Mouse (Mus musculus) T-helper 2 cell (primary cell): ENCODE measurements around the gene Spry1.

Experiments used
- in situ Hi-C: fragments of 300-600 bp; cut with MboI, MseI; formaldehyde crosslinking; loops from one replicate; pipeline ENCODE4 v1.15.1; 2025; ENCODE audit warnings: high pct_unique_total_duplicates

Spry1 gene

DNA sequence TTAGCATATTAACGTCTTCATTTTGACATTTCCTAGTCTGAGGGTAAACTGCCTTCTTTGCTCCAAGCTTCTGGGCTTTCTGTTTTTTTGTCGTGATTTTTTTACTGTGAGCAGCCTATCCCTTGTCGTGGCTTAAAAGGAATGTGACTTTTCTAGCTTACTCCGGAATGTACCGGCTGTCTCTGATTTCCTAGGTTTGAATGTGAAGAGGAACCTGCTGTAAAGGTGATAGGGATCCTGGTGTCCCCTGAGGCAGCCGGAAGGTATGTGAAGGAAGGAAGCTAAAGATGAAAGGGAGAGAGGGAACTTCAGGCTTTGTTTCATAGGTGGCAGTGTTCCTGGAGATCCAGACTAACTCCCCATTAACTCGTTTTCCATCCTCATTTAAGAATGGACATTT is 28.0 kb downstream of the Spry1 start:
- in situ Hi-C loops, result loop anchor here (25.0 kb wide), 2 partner anchors 355 to 530 kb away; partner anchors contain the start of genes Bbs12, Cetn4 and Il2

DNA sequence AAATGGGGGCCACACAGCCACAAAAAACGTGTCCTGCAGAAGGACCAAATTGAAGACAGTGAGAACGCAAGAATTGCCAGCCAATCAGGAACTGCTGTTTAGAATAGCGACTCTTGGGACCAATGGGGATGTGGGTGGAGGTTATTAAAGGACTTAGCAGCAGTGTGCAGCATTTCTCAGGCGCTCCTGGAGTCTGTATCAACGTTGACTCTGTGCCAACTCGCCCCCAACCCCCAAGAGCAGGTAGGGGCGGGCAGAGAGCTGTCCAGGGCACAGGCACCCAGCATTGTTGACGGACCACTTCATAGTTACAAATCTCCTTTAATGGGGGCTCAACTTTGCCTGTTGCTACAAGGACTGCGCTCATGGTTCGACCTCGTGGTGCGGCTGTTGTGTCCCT is 28.9 kb downstream of the Spry1 start:
- in situ Hi-C loops, result loop anchor here (25.0 kb wide), 2 partner anchors 356 to 531 kb away; partner anchors contain the start of genes Bbs12, Cetn4 and Il2

DNA sequence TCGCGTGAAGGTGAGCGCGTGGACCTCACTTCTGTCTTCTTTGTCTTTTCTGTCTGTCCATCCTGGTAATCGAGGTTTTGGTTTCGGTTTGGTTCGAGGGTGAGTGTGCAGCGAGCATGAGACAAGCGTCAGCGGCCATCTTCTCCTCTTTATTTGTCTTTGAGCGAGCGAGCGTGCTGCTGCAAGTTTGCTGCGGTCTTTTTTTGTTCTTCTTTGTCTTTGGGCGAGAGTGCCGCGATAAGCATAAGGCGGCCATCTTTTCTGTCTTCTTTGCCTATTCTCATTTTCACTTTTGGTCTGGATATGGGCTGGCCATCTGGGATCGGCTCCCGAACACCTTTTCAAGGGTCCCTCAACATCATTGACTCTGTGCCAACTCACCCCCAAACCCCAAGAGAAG is 29.4 kb downstream of the Spry1 start:
- in situ Hi-C loops, result loop anchor here (25.0 kb wide), 2 partner anchors 357 to 532 kb away; partner anchors contain the start of genes Bbs12, Cetn4 and Il2

DNA sequence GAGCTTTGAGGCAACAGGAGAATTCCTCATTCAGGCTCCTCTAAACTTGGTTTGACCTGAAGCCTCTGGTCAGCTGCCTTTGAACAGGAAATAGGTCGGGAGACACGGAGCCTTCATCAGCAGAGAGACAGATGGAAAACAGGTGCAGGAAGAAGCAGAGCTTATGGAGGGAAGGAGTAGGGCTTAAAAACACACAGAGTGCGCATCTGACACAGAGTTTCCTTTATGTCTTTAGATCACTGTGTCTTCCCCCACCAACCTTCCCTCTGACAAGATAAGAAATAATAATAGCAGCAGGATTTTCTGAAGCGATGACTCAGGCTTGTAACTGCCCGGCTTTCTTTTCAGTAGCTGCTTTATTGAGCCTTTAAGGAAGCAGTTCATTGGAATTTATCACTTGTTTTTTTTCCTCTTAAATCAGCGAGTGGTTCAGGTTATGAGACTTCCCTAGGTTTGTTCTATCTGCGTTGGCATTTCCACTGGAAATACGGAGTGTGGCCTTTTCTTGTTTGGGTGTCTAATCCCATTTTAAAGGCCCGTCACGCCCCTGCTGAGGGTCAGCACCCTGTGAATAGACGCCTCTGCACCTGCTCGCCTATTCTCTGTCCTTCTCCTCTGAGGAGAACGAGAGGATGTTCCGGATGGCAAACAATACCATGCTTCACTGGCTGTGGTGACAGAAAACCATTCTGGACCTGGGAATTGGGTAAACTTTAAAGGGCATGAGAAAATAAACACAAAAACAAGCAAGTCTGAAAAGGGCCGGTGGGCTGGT is 32.7 kb downstream of the Spry1 start:
- in situ Hi-C loops, result loop anchor here (25.0 kb wide), 2 partner anchors 360 to 535 kb away; partner anchors contain the start of genes Bbs12, Cetn4 and Il2

DNA sequence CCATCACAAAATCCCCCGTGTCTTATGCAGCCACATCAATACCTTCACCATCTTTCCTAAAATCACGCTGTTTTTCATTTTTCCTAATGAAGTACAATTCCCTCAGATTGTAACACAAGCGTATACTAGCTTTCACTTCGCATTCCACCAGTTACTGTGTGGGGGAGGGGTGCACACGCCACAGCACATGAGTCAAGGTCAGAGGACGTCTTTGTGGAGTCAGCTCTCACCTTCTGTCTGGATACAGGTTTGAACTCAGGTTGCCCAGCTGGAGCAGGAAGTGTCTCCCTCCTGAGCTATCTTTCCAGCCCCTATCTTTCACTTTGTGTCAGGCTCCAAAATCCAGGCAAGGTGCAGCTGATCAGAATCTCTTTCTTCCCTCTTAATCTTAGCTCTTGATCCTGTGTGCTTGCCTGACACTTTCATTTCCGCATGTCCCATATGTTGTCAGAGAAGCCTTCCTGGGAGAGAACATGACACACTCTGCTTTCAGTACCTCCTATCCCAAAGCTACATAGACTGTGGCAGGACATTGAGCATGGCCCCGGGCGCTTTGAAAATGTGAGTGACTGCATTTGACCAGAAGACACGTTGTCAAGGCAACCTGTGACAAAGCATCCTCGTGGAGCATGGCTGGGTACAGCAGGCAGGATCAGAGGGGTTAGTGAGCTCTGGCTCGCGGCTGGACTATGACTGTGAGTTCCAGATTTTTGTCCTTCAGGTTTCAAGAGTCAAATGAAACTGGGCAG is 33.9 kb downstream of the Spry1 start:
- in situ Hi-C loops, result loop anchor here (25.0 kb wide), 2 partner anchors 361 to 536 kb away; partner anchors contain the start of genes Bbs12, Cetn4 and Il2

DNA sequence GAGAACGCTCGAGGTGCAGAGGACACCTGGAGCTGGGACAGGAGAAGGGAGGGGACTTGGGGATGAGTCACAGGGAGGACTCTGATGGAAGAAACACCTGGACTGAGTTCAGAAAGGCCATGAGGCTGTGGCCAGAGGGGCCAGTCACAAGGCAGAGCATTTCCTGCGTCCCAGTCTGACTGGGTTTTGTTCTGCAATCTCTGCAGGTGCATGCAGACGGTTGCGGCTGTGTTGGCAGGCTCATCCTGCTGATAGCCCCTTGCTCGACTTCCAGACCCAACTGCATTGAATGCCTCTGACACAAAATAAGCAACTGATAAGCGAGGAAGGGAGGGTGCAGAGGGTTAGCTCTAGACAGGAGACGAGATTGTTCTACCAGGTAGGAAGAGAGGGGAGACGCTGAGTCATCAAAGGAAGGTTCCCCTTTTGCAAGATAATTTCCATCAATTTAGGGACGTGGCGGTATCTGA is 35.3 kb downstream of the Spry1 start:
- in situ Hi-C loops, result no loop called here

DNA sequence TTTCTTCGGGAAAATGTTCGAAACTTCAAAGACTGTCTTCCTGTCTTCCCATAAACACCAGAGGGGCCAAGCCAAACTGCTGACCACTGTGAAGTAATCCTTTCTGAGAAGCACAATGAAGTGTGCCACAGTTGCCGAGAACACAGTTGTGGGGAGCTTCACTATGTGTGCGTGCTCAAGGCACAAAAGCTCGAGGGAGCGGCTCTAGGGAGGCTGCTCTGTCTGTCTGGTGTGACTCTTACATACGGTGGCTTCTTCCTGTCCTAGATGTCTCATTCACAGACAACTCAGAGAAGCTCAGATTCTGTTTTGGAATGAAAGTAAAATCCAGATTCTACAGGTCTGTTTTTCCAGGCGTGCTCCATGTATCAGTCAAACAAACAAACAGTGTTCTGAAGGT is 36.5 kb downstream of the Spry1 start:
- in situ Hi-C loops, result no loop called here

DNA sequence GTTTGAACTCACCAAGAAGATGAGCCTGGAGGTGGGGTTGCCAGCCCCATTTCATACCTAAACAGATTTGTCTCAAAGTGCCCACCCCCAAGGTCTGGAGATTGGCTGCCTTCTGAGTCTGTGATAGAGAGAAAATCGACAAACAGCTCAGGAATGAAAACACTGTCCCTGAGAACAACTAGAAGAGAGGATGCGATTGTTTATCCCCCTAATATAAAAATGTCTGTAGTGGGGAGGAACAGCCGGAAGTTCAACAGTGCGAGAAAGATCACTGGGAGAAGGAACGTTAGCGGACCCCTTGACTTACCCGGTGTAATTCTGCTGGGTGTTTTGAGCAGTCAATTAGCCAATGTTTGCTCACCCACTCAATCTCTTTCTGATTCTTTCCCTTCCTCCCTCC is 46.5 kb downstream of the Spry1 start:
- in situ Hi-C loops, result no loop called here

DNA sequence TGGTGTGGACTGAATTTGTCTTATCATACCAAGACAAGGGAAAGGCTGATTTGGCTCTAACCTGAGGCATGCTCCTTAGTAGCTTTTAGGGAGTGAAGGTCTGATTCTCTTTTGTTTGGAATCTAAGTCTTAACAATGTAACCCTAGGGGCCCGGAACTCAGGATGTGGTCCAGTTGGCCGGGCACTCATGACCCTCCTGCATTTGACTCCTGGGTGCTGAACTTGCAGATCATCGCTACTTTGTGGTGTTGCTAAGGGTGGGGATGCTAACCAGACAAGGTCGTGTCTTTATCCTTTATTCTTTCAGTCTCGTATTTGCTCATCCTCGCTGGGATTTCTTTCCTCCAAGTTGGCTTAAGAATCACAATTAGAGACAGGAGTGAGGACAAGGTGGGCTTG is 47.0 kb downstream of the Spry1 start:
- in situ Hi-C loops, result no loop called here

DNA sequence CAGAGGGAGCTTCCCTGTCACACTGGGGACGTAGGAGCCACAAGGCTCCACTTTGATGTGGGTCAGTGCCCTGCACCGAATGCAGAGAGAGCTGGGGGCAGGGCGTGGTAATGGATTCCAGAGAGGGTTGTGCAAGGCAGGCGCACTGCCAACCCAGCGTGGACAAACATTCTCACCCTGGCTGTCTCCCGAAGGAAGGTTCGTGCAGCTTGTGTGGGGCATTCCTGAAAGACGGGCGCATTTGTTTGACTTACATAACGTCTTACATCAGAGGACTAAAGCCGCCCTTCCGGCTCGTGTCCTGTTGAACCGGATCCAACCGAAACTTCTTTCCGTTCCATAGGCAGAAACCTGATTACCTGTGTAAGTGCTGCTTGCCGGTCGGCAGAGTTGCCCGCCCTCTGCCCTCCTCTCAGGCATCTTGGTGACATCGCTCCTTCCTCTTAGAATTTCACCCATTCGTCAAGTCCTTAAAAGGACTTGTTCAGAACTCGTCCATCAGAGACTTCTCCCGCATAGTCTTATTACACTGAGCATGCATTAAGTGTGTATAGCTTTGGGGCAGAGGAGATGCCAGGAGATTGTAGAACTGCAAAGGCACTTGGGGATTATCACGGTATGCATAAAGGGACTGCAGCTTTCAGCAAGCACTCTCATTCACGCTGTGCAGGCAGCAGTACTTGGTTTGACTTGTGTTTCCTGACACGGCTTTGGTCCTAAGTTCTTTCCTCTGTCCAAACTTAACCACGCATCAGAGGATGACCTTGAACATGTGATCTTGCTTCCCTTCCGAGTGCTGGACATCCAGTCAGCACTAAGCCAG is 47.6 kb downstream of the Spry1 start:
- in situ Hi-C loops, result no loop called here

DNA sequence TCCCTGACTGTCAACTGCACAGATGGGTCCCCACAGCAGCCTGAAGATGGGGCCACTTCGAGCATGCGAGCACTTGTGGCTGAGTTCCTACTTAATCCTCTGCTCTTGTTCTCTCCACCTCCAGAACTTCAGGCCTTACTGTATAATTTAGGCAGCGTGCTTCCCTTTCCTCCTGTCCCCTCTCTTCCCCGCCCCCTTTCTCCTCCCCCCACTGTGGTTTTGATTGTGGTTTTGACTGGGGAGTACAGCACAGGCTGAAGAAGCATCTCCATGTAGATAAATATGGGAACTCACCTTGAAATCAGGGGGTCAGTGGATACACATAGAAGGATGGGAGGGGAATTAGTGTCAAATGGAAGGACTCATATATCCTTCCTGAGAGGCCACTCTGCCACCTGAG is 53.2 kb downstream of the Spry1 start:
- in situ Hi-C loops, result no loop called here

DNA sequence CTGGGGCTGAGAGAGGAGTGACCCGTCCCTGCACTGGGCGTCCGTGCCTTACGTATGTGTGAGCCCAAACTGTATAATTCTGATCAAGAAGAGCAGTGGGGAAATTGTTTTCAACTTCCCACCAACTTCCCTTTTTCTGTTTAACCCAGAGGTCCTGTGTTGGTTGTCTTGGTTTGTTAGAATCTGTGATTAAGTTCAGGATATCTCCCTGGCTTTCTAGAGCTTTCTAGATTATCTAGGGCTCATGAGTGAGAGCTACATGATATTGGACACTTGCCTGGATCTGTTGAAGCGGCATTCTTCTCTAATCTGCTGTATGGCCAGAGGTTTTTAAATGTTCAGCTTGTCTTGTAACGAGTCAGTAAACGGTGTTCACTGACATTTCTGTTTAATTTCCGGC is 53.8 kb downstream of the Spry1 start:
- in situ Hi-C loops, result no loop called here
